Mouse (Mus musculus): ENCODE measurements around the gene Zfp507. TPM values are rescaled to one million over a fixed set of nuclear protein-coding genes. Genes with fewer than 3 reads are reported as not detected.
A peak's percentile ranks its signal among the peaks of the same experiment; 100 is the strongest.

Gene Zfp507
- 20.2 TPM in 2 replicates for polyA plus RNA-seq (2014; fragmentation: Nextera tagmentation; extraction: Ambion mirVana)

DNA sequence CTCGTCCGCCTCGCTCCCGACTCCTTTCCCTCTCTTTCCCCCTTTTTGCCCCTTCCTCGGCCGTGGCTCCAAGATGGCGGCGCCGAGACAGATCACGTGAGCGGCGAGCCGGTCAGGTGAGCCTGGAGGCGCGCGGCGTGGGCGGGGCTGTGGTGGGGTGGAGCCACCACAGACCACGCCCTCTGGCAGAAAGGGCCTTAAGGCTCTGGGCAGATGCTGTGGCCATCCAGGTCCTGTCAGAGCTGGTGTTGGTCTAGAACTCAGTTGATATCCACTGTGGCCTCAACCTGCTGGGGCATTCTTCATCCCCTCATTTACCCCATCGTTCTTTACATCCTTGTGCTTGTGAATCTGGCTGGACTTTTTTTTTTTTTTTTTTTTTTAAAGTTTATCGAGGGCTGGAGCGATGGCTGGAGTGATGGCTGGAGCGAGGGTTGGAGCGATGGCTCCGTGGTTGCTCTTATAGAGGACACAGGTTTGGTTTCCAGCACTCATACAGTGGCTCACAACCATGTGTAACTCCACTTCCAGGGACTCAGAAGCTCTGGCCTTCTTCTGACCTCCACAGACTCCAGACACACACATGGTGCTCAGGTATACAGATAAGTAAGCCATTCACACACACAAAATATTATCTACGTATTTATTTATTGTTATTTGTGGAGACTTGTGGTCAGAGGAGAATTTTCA, at the start of gene Zfp507:
TSS of gene Zfp507 (minus strand) at position 98 of the 690 bp plus-strand sequence.
- peaks cover 8% of the 10 kb centered on the region; the same call in 1 of the 2 replicates for H3K4me1 ChIP-seq (ENCODE audit: control insufficient read depth, insufficient read depth, low read length)
- H3K9me3 ChIP-seq (ENCODE audit: control insufficient read depth, low read depth, low read length): no peaks in the 10 kb centered on the region
- peaks cover 25% of the 10 kb centered on the region for H3K36me3 ChIP-seq (ENCODE audit: control insufficient read depth, insufficient read depth, low read length)
- ATAC-seq (ENCODE audit: insufficient number of reproducible peaks, insufficient read depth, low FRiP score, low read depth): peak; percentile 93
- no peaks in the 10 kb centered on the region for H3K27me3 ChIP-seq (ENCODE audit: control insufficient read depth, insufficient read depth, low read length)
- whole genome bisulfite sequencing: 21% methylated on average over 25 of the region's 26 CpGs
- H3K9ac ChIP-seq (replicated peaks; ENCODE audit: low read depth, low read length): peak within 1 kb of the TSS; percentile 92
- H3K4me2 ChIP-seq (replicated peaks; ENCODE audit: low read depth, low read length): peak within 1 kb of the TSS; percentile 73
- H3K4me3 ChIP-seq (ENCODE audit: low read depth, low read length): peak within 1 kb of the TSS; percentile 76
- peak within 1 kb of the TSS; percentile 81; the same call in 1 of the 2 replicates for H3K27ac ChIP-seq (ENCODE audit: low read length)

DNA sequence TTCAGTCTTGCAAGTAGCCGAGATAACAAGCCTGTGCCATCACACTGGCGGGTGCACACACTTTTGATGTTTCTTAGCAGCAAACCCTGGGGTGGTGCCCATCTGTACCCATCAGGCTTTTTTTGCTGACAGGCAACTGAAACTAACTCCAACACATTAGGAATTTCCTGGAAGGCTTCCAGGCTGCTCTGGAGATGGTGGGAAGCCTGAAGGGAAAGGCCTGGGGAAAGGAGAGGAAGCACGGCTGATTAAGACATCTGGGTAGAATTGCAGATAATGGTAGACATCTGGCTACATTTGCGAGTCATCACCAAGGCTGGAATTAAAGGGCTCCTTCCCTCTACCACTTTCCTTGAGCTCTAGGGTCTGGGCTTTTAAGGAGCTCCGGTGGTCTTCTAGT, 47.6 kb upstream of the Zfp507 start:
- Histone ChIP-seq H3K27me3 (ENCODE audit: control insufficient read depth, insufficient read depth, low read length) (no peaks in the 10 kb centered on the region), H3K4me2 (replicated peaks; ENCODE audit: low read depth, low read length) (no peak overlapping the region), H3K9ac (replicated peaks; ENCODE audit: low read depth, low read length) (no peak overlapping the region), H3K4me3 (ENCODE audit: low read depth, low read length) (no peak overlapping the region), H3K27ac (ENCODE audit: low read length) (no peak overlapping the region), H3K9me3 (ENCODE audit: control insufficient read depth, low read depth, low read length) (0 out of 2 replicates have a peak, but pooled peaks cover 3% of the 10 kb centered on the region), H3K36me3 (ENCODE audit: control insufficient read depth, insufficient read depth, low read length) (no peaks in the 10 kb centered on the region), H3K4me1 (ENCODE audit: control insufficient read depth, insufficient read depth, low read length) (no peaks in the 10 kb centered on the region)
- ATAC-seq (ENCODE audit: insufficient number of reproducible peaks, insufficient read depth, low FRiP score, low read depth): no peak
- WGBS: 72% methylated on average over 5 of the region's 5 CpGs

DNA sequence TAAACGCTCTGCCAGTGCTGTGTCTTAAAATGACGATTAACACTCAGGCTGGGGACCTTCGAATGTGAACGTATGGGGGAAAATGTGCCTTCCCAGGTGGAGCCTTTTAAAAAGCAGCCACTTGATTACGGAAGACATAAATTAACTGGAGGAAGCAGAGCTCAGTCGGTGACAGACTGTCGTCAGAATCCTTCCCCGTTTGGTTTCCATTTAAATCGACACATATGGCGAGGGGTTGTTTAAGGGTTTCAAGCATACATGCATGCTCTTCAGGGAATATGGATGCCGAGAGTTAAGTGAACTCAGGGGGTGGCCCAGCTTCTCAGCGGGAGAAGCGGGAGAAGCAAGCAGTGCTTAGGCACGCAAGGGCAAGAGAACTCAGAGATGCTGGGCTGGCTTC, 45.7 kb upstream of the Zfp507 start:
- Histone ChIP-seq H3K9ac (replicated peaks; ENCODE audit: low read depth, low read length) (no peak overlapping the region), H3K36me3 (ENCODE audit: control insufficient read depth, insufficient read depth, low read length) (no peaks in the 10 kb centered on the region), H3K4me2 (replicated peaks; ENCODE audit: low read depth, low read length) (no peak overlapping the region; the same call in 1 of the 2 replicates), H3K4me1 (ENCODE audit: control insufficient read depth, insufficient read depth, low read length) (no peaks in the 10 kb centered on the region), H3K4me3 (ENCODE audit: low read depth, low read length) (no peak overlapping the region), H3K27me3 (ENCODE audit: control insufficient read depth, insufficient read depth, low read length) (no peaks in the 10 kb centered on the region), H3K9me3 (ENCODE audit: control insufficient read depth, low read depth, low read length) (0 out of 2 replicates have a peak, but pooled peaks cover 3% of the 10 kb centered on the region), H3K27ac (ENCODE audit: low read length) (no peak overlapping the region)
- ATAC-seq (ENCODE audit: insufficient number of reproducible peaks, insufficient read depth, low FRiP score, low read depth): no peak
- whole genome bisulfite sequencing: 39% methylated on average over 14 of the region's 14 CpGs

DNA sequence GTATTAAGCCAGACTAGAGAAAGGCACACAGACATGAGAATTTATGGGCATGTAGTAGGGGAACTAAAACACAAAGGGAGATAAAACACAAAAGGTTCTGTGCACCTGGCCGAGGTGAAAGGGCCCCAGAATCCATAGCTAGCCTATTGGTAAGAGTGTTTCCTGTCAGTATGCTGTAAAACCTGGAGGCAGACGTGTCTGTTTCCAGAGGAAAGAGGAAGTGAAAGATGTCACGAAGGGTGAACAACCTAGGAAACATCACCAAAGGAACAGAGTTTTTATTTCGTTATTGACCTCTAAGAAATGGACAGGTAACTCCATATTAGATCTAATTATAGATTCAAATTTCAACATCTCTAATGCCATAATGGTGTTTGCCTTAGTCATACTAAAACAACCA, 37.7 kb upstream of the Zfp507 start:
- Histone ChIP-seq H3K9me3 (ENCODE audit: control insufficient read depth, low read depth, low read length) (no peaks in the 10 kb centered on the region), H3K4me2 (replicated peaks; ENCODE audit: low read depth, low read length) (no peak overlapping the region), H3K27me3 (ENCODE audit: control insufficient read depth, insufficient read depth, low read length) (no peaks in the 10 kb centered on the region), H3K9ac (replicated peaks; ENCODE audit: low read depth, low read length) (no peak overlapping the region), H3K27ac (ENCODE audit: low read length) (no peak overlapping the region), H3K4me1 (ENCODE audit: control insufficient read depth, insufficient read depth, low read length) (0 out of 2 replicates have a peak, but pooled peaks cover 4% of the 10 kb centered on the region), H3K36me3 (ENCODE audit: control insufficient read depth, insufficient read depth, low read length) (no peaks in the 10 kb centered on the region), H3K4me3 (ENCODE audit: low read depth, low read length) (no peak overlapping the region)
- ATAC-seq (ENCODE audit: insufficient number of reproducible peaks, insufficient read depth, low FRiP score, low read depth): no peak
- 68% methylated on average over 4 of the region's 4 CpGs for WGBS

DNA sequence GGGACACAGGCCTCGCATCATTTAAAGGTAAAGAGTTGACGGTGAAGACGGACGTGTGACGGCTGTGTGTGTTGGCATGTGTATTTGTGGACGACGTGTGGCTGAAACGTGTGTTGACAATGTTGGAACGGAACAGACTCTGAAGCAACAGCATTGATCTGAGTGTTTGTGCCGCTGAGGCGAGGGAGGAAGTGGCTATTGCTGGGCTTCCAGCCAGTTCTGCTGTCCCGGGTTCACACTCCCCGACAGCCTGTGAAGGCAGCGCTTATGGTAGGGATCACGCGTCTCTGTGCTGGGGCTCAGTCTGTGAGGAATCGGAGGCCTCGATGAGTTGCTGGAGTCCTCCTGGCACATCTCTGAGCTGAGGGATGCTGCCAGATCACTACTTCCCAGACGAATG, 34.0 kb upstream of the Zfp507 start:
- Histone ChIP-seq H3K4me2 (replicated peaks; ENCODE audit: low read depth, low read length) (no peak overlapping the region), H3K36me3 (ENCODE audit: control insufficient read depth, insufficient read depth, low read length) (no peaks in the 10 kb centered on the region), H3K9me3 (ENCODE audit: control insufficient read depth, low read depth, low read length) (no peaks in the 10 kb centered on the region), H3K4me3 (ENCODE audit: low read depth, low read length) (no peak overlapping the region), H3K9ac (replicated peaks; ENCODE audit: low read depth, low read length) (no peak overlapping the region), H3K4me1 (ENCODE audit: control insufficient read depth, insufficient read depth, low read length) (0 out of 2 replicates have a peak, but pooled peaks cover 4% of the 10 kb centered on the region), H3K27me3 (ENCODE audit: control insufficient read depth, insufficient read depth, low read length) (no peaks in the 10 kb centered on the region), H3K27ac (ENCODE audit: low read length) (no peak overlapping the region)
- 41% methylated on average over 19 of the region's 19 CpGs for WGBS
- no peak for ATAC-seq (ENCODE audit: insufficient number of reproducible peaks, insufficient read depth, low FRiP score, low read depth)

DNA sequence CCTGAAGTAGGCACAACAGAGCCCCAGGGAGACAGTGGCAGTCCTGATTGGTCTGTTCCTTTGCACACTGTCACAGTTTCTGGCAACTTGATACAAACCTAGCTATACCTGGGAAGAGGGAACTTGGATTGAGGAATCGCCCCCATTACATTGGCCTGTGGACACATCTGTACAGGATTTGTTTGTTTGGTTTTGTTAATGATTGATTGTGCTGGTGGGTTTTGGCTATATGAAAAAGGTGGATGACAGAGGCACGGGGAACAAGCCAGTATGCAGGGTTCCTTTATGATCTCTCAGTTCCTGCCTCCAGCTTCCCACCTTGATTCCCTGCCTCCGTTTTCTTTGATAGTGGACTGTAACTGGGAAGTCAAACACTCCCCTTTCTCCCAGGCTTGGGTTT, 33.6 kb upstream of the Zfp507 start:
- H3K4me2 ChIP-seq (replicated peaks; ENCODE audit: low read depth, low read length): no peak overlapping the region
- no peak overlapping the region for H3K9ac ChIP-seq (replicated peaks; ENCODE audit: low read depth, low read length)
- no peak overlapping the region for H3K4me3 ChIP-seq (ENCODE audit: low read depth, low read length)
- H3K36me3 ChIP-seq (ENCODE audit: control insufficient read depth, insufficient read depth, low read length): no peaks in the 10 kb centered on the region
- 0 out of 2 replicates have a peak, but pooled peaks cover 4% of the 10 kb centered on the region for H3K4me1 ChIP-seq (ENCODE audit: control insufficient read depth, insufficient read depth, low read length)
- ATAC-seq (ENCODE audit: insufficient number of reproducible peaks, insufficient read depth, low FRiP score, low read depth): no peak
- H3K27me3 ChIP-seq (ENCODE audit: control insufficient read depth, insufficient read depth, low read length): no peaks in the 10 kb centered on the region
- no peaks in the 10 kb centered on the region for H3K9me3 ChIP-seq (ENCODE audit: control insufficient read depth, low read depth, low read length)
- no peak overlapping the region for H3K27ac ChIP-seq (ENCODE audit: low read length)
- WGBS: 54% methylated on average over 3 of the region's 3 CpGs

DNA sequence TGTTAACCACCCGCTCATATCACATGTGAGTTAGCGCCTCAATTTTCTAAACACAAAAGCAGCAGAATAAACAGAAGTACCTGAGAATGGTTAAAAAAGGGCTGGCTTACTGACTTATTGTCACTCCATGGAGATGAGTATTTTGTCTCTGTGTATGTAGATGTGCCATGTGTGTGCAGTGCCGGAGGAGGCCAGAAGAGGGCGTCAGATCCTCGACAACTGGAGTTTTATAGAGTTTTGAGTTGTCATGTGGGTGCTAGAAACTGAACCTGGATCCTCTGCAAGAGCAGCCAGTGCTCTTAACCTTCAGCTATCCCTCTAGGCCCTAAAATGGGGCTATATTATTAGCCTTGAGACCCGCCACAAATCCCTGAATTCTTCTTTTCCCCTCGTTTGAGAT, 27.3 kb upstream of the Zfp507 start:
- Histone ChIP-seq H3K4me2 (replicated peaks; ENCODE audit: low read depth, low read length) (no peak overlapping the region), H3K27ac (ENCODE audit: low read length) (no peak overlapping the region), H3K9ac (replicated peaks; ENCODE audit: low read depth, low read length) (no peak overlapping the region), H3K27me3 (ENCODE audit: control insufficient read depth, insufficient read depth, low read length) (no peaks in the 10 kb centered on the region), H3K4me3 (ENCODE audit: low read depth, low read length) (no peak overlapping the region), H3K9me3 (ENCODE audit: control insufficient read depth, low read depth, low read length) (no peaks in the 10 kb centered on the region), H3K4me1 (ENCODE audit: control insufficient read depth, insufficient read depth, low read length) (no peaks in the 10 kb centered on the region), H3K36me3 (ENCODE audit: control insufficient read depth, insufficient read depth, low read length) (no peaks in the 10 kb centered on the region)
- 84% methylated on average over 7 of the region's 7 CpGs for WGBS
- ATAC-seq (ENCODE audit: insufficient number of reproducible peaks, insufficient read depth, low FRiP score, low read depth): no peak

DNA sequence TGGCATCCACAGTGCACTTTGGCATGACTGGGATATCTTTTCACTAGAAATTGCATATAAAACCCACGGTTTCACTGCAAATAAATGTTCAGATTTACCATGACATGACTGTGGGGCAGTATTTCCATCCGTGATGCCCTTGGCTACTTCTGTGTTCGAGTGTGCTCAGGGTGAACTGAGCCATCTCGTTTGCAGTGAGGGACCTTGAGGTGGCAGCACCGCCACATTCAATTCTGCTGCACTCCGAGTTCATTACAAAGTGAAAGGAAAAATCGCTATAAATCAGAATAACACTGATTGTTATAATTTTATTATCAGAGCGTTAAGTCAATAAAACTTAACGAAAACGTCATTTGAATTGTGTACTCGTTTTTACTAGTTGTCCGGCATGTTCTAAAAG, 21.1 kb upstream of the Zfp507 start:
- H3K4me3 ChIP-seq (ENCODE audit: low read depth, low read length): no peak overlapping the region
- no peaks in the 10 kb centered on the region for H3K9me3 ChIP-seq (ENCODE audit: control insufficient read depth, low read depth, low read length)
- ATAC-seq (ENCODE audit: insufficient number of reproducible peaks, insufficient read depth, low FRiP score, low read depth): no peak
- H3K36me3 ChIP-seq (ENCODE audit: control insufficient read depth, insufficient read depth, low read length): no peaks in the 10 kb centered on the region
- 81% methylated on average over 12 of the region's 12 CpGs for WGBS
- no peak overlapping the region for H3K27ac ChIP-seq (ENCODE audit: low read length)
- no peak overlapping the region for H3K4me2 ChIP-seq (replicated peaks; ENCODE audit: low read depth, low read length)
- H3K9ac ChIP-seq (replicated peaks; ENCODE audit: low read depth, low read length): no peak overlapping the region
- H3K4me1 ChIP-seq (ENCODE audit: control insufficient read depth, insufficient read depth, low read length): no peaks in the 10 kb centered on the region
- H3K27me3 ChIP-seq (ENCODE audit: control insufficient read depth, insufficient read depth, low read length): no peaks in the 10 kb centered on the region

DNA sequence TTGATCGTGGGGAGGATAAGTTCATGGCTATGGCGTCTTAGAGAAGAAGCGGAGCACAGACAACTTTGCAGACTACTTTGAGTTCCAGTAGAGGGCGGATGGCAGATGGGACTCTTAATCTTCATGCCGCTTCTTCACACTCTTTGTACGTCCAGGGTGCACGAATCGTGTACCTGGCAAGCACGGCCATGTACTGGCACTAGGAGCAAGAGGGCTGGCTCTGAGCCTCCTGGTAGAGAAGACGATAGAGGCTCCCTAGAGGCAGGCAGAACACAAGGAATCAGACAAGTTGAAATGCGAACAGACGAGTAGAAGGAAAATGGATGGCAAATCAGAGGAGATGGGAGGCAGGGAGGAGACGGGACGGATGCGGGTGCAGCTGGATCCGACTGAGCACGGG, 19.5 kb upstream of the Zfp507 start:
- Histone ChIP-seq H3K9ac (replicated peaks; ENCODE audit: low read depth, low read length) (no peak overlapping the region), H3K4me2 (replicated peaks; ENCODE audit: low read depth, low read length) (no peak overlapping the region), H3K4me3 (ENCODE audit: low read depth, low read length) (no peak overlapping the region), H3K36me3 (ENCODE audit: control insufficient read depth, insufficient read depth, low read length) (no peaks in the 10 kb centered on the region), H3K9me3 (ENCODE audit: control insufficient read depth, low read depth, low read length) (no peaks in the 10 kb centered on the region), H3K4me1 (ENCODE audit: control insufficient read depth, insufficient read depth, low read length) (no peaks in the 10 kb centered on the region), H3K27me3 (ENCODE audit: control insufficient read depth, insufficient read depth, low read length) (no peaks in the 10 kb centered on the region), H3K27ac (ENCODE audit: low read length) (no peak overlapping the region)
- no peak for ATAC-seq (ENCODE audit: insufficient number of reproducible peaks, insufficient read depth, low FRiP score, low read depth)
- WGBS: 84% methylated on average over 17 of the region's 17 CpGs

All from stomach, embryonic 14.5 days (tissue).